Mouse (Mus musculus): ENCODE measurements around the gene Pold1.

DNA sequence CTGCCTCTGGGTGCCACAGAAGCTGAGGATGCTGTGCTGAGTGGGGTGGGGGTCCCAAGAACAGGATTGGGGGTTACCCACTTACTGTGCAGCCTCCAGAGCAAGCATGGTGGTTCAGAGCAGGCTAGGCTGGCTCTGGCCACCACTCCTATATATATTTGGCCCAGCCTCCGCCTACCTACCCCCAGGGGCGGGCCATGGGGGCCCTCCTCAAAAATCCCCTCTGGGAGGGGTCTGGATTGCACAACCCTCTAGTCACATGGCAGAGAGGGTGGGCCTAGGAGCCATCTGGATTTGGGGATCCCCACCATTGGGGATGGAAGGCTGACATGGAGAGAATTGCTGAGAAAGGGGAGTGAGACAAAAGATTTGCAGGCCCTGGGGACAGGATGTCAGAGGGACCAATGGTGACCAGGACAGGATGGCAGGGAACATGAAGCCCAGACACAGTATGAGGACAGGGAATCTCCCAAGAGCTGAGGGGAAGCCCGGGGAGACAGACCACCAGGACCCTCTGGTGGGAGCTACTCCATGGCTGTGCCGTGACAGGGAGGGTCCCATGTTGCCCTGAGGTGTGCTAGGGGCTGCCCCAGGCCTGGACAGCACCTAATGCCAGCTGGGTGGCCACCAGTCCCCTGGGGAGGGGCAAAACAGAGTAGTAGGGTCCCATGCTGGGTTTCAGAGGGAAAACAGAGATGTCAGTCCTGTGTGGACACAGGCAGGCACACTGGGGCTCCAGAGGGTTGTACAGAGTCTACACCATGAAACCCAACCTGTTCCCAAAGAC is 16.5 kb downstream of the Pold1 start, which contains the start of gene Spib:
- TF ChIP-seq CTCF (IDR thresholded peaks at IDR 0.05; ENCODE audit: insufficient read depth, low read depth, low read length) (no peak), POLR2A (IDR thresholded peaks at IDR 0.05; ENCODE audit: insufficient read depth, low read depth, low read length) (no peak)
